Mouse (Mus musculus) adrenal gland, postnatal 4 days (tissue): ENCODE data around the gene Sec24d. TPM values are rescaled to one million over a fixed set of nuclear protein-coding genes. Genes with fewer than 3 reads are reported as not detected.

Experiments used
- DNase-seq, 2 experiments: peaks; one replicate each; pipeline ENCODE4 v3.0.0; 2021 to 2022; ENCODE audit warnings: low spot score in 2 of 2, mixed read lengths in 2 of 2
- total RNA-seq, 2 experiments: library from RNA; stranded (reverse); gene quantifications; 2 replicates each; pipeline ENCODE4 v1.2.3; 2021

Gene Sec24d
- total RNA-seq, 2 experiments from 2014 or later: 95.2 to 97.8 TPM

- DNase-seq: no peak
These were observed 24.4 kb downstream of the Sec24d start for GRCm38 (mm10) chr3:123291670-123292069.

- no peak for DNase-seq
These were observed 29.4 kb downstream of the Sec24d start for GRCm38 (mm10) chr3:123296654-123297053.

GRCm38 (mm10) chr3:123298283-123298682 is 31.0 kb downstream of the Sec24d start:
- DNase-seq: no peak

DNA sequence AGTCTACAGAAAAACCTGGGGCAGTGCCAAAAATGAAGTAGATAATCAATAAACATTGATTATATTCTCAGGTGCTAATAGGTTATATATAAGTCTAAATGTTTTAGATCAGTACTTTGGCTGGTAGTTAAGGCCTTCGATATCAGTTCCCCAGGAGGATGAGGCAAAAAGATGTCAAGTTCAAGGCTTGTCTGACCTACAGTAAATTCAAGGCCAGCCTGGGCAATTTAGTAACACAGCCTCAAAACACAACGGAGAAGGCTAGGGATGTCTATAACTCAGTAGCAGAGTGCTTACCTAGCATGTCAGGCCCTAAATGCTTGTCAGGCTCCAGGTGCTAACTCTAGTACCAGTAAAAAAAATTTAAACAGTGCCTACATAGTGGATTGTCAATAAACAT is 34.3 kb downstream of the Sec24d start:
- DNase-seq: no peak

DNA sequence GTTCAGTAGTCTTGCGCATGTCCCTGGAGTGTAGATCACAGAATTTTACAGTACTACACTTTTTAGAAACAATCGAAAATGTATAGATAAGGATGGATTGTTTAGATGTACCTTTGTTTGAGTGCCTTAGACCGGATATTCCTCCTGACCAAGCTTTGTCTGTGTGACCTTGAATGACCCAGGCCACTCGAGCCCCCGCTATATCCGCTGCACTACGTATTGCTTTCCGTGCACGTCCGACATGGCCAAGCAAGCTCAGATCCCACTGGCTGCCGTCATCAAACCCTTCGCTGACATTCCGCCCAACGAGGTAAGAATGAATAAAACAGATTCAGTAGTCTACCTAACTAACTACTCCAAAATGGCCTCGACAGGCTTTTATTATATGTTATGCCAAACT is 38.4 kb downstream of the Sec24d start:
- no peak for DNase-seq

DNA sequence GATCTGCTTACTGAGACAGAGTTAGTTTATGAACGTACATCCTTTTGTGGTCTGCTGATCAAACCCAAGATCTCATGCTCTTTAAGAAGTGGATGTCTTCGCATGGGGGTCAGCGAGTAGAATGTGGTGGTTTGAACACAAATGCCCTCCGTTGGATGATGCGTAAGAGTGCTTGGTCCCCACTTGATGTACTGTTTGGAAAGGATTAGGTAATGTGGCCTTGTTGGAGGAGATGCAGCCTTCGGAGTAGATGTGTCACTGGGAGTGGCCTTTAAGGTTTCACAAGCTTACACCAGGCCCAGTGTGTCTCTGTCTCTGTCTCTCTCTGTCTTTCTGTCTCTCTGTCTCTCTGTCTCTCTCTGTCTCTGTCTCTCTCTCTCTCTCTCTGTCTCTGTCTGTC is 40.2 kb downstream of the Sec24d start:
- DNase-seq: no peak

DNA sequence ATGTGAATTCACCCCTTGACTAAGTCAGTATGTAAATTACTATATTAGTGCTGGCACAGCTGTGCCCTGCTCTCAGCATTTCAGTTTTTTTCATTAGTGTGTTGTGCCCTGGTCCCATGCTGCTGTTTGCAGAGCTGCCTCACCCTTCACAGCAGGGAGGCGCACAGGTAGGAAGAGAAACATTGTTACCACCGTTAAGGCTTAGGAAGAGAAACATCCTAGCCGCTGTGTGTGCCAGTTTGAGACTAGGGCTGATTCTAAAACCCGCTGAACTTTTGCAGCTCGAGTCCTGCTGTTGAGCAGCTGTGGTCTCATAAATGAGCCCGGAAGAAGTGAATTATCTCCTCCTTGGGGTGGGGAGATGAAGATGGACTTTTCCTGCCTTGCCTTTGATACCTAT is 41.9 kb downstream of the Sec24d start:
- DNase-seq: no peak

DNA sequence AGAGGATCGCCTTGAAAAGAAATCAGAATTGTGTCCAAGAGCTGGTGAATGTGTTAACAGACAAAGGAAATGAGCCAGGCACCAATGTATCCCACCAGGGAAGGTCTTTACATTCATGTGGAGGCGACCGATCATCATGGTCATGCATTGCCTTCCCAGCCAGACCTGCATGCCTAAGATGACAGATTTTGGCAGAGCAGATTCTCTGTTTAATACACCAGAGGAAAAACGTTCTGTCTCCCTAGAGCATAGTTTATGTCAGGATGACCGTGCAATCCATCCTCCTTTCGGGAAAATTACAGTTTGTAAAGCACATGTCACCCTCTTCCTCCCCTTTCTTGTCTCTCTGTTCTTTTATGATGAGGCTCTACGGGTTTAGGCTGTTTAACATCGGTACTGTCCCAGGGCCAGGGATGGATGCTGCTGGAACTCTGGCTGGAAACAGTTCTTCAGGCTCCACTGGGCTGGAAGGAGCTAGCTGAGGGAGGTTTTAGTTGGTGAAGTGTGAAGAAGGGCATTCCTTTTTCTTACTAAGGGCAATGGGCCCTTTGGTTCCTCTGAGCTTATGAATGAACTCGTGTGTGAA is 45.3 kb downstream of the Sec24d start:
- no peak for DNase-seq

DNA sequence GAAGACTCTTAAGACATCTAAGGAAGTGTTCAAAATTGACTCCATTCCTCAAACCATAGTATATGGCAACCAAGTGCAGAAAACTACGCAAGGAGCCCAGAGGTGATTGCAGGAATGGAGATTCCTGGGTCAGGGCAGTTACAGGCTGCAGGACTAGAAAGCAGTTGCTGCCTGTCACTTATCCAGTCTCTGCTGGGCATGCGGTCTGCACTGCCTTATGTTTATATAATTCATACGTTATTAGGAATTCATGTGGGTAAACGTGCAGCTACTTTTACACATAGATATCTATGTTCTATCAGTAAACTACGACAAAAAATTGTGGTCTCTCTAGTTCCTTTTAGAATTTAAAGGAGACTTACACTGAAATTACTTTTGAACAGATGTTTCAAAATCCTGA is 46.2 kb downstream of the Sec24d start:
- no peak for DNase-seq

DNA sequence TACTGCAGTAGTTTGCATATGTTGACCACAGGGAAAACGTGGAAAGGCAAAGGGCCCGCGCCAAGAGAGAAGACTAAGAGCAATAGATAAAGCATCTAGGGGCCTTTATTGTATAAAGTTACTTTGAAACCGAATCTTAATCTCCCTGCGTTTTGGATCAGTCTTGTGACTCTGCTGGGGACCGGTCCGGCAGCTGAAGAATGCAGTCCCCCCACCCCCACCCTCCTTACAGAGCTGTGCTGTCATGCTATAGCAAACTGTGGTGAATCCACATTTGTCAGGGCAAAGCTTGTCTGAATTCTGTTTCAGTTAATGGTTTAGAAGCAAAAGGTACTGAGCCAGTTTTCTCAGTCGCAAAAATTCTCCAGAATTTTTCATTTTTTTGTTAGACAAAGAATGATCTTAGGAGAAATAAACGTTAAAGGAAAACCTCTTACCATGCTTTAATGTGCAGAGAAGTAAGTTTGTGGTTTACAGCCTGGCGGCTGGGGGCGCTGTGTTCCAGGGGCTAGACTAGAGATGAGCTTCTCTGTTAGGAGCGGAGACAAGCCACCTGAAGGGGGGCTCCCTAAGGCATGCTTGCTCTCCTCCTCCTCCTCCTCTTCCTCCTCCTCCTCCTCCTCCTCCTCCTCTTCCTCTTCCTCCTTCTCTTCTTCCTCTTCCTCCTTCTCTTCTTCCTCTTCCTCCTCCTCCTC is 46.8 kb downstream of the Sec24d start:
- DNase-seq: no peak

DNA sequence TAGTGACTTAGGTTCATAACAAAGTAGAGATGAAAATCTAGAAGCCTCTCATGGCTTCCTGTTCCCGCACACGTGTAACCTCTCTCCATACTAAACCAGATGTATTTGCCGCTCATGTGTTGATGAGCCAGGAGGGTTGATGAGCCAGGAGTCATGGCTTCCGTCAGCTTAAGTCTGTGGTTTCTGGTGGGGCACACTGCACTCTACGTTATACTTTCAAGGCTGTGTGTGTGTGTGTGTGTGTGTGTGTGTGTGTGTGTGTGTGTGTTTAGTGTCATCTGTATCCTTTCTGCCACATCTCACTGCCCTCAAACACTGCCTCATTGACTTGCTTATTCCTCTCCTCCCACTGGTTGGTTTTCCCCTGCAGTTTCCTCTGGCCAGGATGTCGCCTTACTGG is 48.8 kb downstream of the Sec24d start:
- DNase-seq: no peak

GRCm38 (mm10) chr3:123317081-123317480 is 49.8 kb downstream of the Sec24d start:
- no peak for DNase-seq

GRCm38 (mm10) chr3:123320341-123320740 is 53.1 kb downstream of the Sec24d start:
- DNase-seq: no peak

DNA sequence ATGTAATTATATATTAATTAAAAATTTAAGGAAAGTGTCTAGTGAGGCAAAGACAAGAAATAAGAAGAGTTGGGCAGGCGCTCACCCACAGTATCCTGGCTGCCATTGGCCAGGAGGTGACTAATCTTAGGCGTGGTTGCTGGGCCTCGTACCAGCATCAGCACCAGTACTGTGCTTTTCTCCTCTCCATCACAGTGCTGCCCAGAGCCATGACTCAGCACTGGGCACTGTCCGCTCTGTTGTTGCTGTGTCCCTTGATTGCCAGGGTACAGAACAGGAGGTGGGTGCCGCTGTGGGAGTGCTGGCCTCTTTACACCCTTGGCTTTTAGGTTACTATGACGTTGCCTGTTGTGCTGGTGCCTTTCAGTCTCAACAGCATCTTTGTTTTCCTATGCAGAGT is 54.4 kb downstream of the Sec24d start:
- no peak for DNase-seq

- DNase-seq: no peak
These were observed 54.9 kb downstream of the Sec24d start for GRCm38 (mm10) chr3:123322147-123322546.

GRCm38 (mm10) chr3:123324326-123324725 is 57.1 kb downstream of the Sec24d start:
- no peak for DNase-seq

- DNase-seq: no peak
These were observed 62.0 kb downstream of the Sec24d start for GRCm38 (mm10) chr3:123329251-123329650.

DNA sequence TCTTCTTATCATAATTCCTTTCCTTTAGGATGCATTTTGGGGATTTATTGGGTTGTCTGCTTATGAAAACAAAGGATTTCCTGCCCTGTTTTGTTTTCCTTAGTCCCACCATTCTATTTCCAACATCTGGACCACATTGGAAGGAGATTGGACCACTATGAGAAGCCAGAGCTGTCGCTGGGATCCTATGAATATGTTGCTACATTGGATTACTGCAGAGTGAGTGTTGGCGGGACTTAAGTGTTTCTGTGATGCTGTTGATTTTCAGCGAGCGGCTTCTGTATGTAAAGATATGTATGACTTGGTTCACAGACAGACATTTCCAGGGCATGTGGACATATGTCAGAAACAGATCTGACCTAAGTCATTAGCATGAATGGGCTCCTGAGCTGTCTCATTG is 63.0 kb downstream of the Sec24d start:
- DNase-seq: no peak

DNA sequence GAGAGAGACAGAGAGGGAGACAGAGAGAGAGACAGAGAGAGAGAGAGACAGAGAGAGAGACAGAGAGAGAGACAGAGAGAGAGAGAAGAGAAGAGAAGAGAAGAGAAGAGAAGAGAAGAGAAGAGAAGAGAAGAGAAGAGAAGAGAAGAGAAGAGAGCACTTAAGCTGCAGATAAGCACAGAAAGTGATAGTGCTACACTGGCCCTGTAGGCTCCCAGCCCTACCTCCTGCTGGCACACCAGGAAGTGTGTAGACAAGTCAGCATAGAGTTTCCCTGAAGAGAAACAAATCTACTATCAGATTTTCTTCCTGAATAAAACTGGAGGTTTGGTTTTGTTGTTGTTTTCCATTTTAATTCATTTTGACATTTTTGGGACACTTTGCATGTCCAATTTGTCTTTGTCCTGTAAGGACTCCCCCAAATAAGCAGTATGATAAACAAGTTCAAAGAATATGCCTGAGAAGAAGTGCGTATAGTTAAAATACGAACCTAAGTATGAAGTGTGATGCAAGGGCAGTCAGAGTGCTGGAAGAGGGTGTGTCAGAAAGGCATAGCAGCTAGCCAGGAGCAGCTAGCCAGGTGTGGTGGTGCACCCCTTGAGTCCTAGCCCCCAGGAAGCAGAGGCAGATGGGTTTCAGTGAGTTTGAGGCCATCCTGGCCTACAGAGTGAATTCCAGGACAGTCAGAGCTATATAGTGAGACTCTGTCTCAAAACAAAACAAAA is 65.2 kb downstream of the Sec24d start:
- no peak for DNase-seq

DNA sequence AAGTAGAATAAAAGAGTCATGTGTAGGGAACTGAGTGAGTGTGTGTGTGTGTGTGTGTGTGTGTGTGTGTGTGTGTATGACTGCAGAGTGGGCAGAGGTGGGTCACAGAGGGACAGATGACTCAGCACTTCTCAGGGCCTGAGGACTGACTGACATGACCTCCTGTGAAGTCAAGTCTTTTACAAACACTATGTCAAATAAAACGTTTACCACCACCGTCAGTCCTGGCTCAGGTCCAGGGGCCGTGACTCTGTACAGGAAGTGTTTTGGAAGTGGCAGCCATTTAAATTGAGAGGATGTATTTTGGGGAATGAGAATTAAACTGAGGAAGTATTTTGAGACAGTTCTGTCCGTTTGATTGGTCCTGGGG is 65.8 kb downstream of the Sec24d start:
- no peak for DNase-seq

DNA sequence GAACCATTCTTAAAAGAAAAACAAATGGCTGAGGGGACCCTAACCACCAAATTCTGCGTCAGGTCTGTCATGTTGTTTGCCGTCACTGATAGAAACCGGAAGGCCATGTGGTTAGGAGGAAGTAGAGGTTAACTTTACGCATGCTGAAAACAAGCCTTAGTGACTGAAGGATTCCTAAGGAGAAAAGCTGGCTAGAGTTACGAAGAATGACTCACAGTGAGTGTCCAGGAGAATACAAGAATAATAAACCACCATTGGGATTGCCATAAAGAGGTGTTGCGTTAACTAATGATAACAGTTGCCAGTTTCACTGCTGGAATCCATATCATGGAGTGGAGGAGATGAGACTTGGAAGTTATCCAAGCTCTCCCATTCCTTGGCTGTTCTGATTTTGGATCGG is 67.7 kb downstream of the Sec24d start:
- no peak for DNase-seq

- no peak for DNase-seq
These were observed 68.2 kb downstream of the Sec24d start for GRCm38 (mm10) chr3:123335480-123335879.

DNA sequence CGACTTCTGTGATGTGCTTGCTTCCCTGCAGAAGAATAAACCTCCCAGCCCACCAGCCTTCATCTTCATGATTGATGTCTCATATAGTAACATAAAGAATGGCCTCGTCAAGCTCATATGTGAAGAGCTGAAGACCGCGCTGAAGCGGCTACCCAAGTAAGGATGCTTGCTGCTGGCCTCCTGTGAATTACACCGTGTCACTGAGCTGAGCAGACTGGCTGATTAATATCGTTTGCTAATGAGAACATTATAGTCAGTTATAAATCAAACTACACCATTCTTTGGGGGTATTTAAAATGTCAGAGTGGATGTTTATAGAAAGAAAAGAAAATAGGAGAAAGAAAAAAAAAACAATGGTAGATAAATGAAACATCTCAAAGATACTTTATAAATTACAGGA is 69.2 kb downstream of the Sec24d start:
- DNase-seq: no peak
